21 mouse cellular contexts compared by ENCODE assay signal in the genomic region with DNA sequence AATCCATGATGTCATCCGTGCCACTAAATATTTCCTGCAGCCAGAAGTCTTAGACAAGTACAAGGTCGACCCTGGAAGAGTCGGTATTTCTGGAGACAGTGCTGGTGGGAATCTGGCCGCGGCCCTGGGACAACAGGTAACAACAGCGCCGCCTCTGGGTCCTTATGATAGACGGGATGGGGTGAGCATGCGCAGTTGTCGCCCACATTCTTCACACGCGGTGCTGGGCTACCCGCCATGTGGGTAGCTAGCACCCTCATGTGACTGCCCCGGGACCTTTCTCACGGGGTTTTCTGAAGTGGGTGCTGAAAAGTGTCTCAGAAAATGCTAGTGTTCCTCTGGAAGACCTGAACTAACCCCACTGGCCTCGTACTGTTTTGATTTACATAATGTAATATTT. TPM values are rescaled to one million over a fixed set of nuclear protein-coding genes. Genes with fewer than 3 reads are reported as not detected.
DNase-seq lines count a peak whose midpoint lies in the region; ATAC-seq and TF ChIP-seq lines count a peak whose summit lies in the region.
"Had no signal": no experiment of that assay in that cellular context is flagged by ENCODE, and none has a peak within 500 bp of the region (broad histone marks: within the 10 kb centered on the region; RNA-seq: fewer than 3 reads in every experiment).

No protein-coding gene starts in this region.

- TF ChIP-seq CTCF in testis, adult 2 months (IDR thresholded peaks at IDR 0.05; ENCODE audit: control insufficient read depth, insufficient read depth, insufficient replicate concordance, low read depth, low read length): peak; percentile 7; the same call in 1 of the 2 replicates
- no peak for TF ChIP-seq CTCF in lung, postnatal 0 days (IDR thresholded peaks at IDR 0.05)

- DNase-seq in heart, adult 11 months: peak; percentile 98
- peak; percentile 37 for DNase-seq in adrenal gland, postnatal 10 days
- DNase-seq in heart, embryonic 10.5 days (ENCODE audit: low spot score): peak; percentile 77
- no peak for DNase-seq in lung, postnatal 0 days (ENCODE audit: low spot score)
- no peak for DNase-seq in gastrocnemius, postnatal 4 days (ENCODE audit: low spot score in 2 of 2)
- no peak for DNase-seq in frontal cortex, postnatal 14 days (ENCODE audit: low spot score in 2 of 2)
- DNase-seq: cerebellum, adult 8-10 months; gastrocnemius, postnatal 36 days; kidney, adult 18-20 months; kidney, postnatal 10 days; liver; lung, postnatal 10 days; thymus, postnatal 14 days had no signal

- no peak overlapping the region for H3K27ac ChIP-seq in heart, embryonic 12.5 days (ENCODE audit: poor library complexity, severe bottlenecking)
- H3K27ac ChIP-seq in heart, embryonic 10.5 days: no peak overlapping the region
- H3K27ac ChIP-seq in testis, adult 2 months (ENCODE audit: control insufficient read depth, insufficient read depth, low read depth, low read length): no peak overlapping the region
- no peak overlapping the region for H3K27ac ChIP-seq in lung, postnatal 0 days (ENCODE audit: low read length)
- H3K27ac ChIP-seq: forebrain, embryonic 12.5 days; midbrain, embryonic 15.5 days; stomach, embryonic 15.5 days had no signal

- ATAC-seq in heart, embryonic 12.5 days (ENCODE audit: insufficient number of reproducible peaks, low FRiP score): no peak
- no peak for ATAC-seq in lung, postnatal 0 days
- ATAC-seq: CD4-positive, CD25-positive, alpha-beta regulatory T cell, adult 4 months; midbrain, embryonic 15.5 days had no signal

- no peaks in the 10 kb centered on the region for H3K9me3 ChIP-seq in heart, embryonic 12.5 days (replicated peaks)
- H3K9me3 ChIP-seq in heart, embryonic 10.5 days: no peaks in the 10 kb centered on the region
- H3K9me3 ChIP-seq in lung, postnatal 0 days (ENCODE audit: low read length): no peaks in the 10 kb centered on the region
- H3K9me3 ChIP-seq: forebrain, embryonic 12.5 days; megakaryocyte, embryonic 14.5 days; midbrain, embryonic 15.5 days; stomach, embryonic 15.5 days had no signal

- H3K4me1 ChIP-seq in heart, embryonic 12.5 days (replicated peaks): peaks cover 2% of the 10 kb centered on the region; the same call in 1 of the 2 replicates
- no peaks in the 10 kb centered on the region for H3K4me1 ChIP-seq in heart, embryonic 10.5 days
- peaks cover 3% of the 10 kb centered on the region for H3K4me1 ChIP-seq in testis, adult 2 months (ENCODE audit: control insufficient read depth, insufficient read depth, low read length)
- H3K4me1 ChIP-seq in lung, postnatal 0 days (ENCODE audit: insufficient read depth, low read depth, low read length): no peaks in the 10 kb centered on the region
- H3K4me1 ChIP-seq: forebrain, embryonic 12.5 days; midbrain, embryonic 15.5 days; stomach, embryonic 15.5 days had no signal

- WGBS in heart, embryonic 12.5 days: 80% methylated on average over 16 of the region's 16 CpGs
- WGBS in heart, embryonic 10.5 days: 86% methylated on average over 16 of the region's 16 CpGs
- WGBS in lung, postnatal 0 days: 82% methylated on average over 16 of the region's 16 CpGs

- no peak overlapping the region for H3K4me3 ChIP-seq in heart, embryonic 12.5 days
- no peak overlapping the region for H3K4me3 ChIP-seq in heart, embryonic 10.5 days
- H3K4me3 ChIP-seq in testis, adult 2 months (ENCODE audit: control insufficient read depth, low read depth, low read length): no peak overlapping the region
- H3K4me3 ChIP-seq in lung, postnatal 0 days (ENCODE audit: low read depth, low read length): no peak overlapping the region
- H3K4me3 ChIP-seq: forebrain, embryonic 12.5 days; megakaryocyte, embryonic 14.5 days; midbrain, embryonic 15.5 days; myocyte; stomach, embryonic 15.5 days had no signal

- no peak for TF ChIP-seq POLR2A in testis, adult 2 months (IDR thresholded peaks at IDR 0.05; ENCODE audit: control insufficient read depth, low read depth, low read length)

- no peaks in the 10 kb centered on the region for H3K27me3 ChIP-seq in heart, embryonic 12.5 days (replicated peaks)
- H3K27me3 ChIP-seq in heart, embryonic 10.5 days (ENCODE audit: insufficient read depth, poor library complexity, severe bottlenecking): no peaks in the 10 kb centered on the region
- no peaks in the 10 kb centered on the region for H3K27me3 ChIP-seq in testis, adult 2 months (ENCODE audit: control insufficient read depth, insufficient read depth, low read length)
- H3K27me3 ChIP-seq in lung, postnatal 0 days (replicated peaks; ENCODE audit: insufficient read depth, low read length): no peaks in the 10 kb centered on the region
- H3K27me3 ChIP-seq: forebrain, embryonic 12.5 days; midbrain, embryonic 15.5 days; stomach, embryonic 15.5 days had no signal

- H3K36me3 ChIP-seq in heart, embryonic 12.5 days: peaks cover 13% of the 10 kb centered on the region
- H3K36me3 ChIP-seq in heart, embryonic 10.5 days: peaks cover 17% of the 10 kb centered on the region; the same call in 1 of the 2 replicates
- H3K36me3 ChIP-seq in testis, adult 2 months (ENCODE audit: control insufficient read depth, insufficient read depth, low read length): no peaks in the 10 kb centered on the region
- peaks cover 11% of the 10 kb centered on the region; the same call in 1 of the 2 replicates for H3K36me3 ChIP-seq in lung, postnatal 0 days (ENCODE audit: insufficient read depth, low read length)
- H3K36me3 ChIP-seq: forebrain, embryonic 12.5 days; stomach, embryonic 15.5 days had no signal

- H3K4me2 ChIP-seq in heart, embryonic 12.5 days: no peak overlapping the region
- no peak overlapping the region for H3K4me2 ChIP-seq in lung, postnatal 0 days (replicated peaks; ENCODE audit: low read depth, low read length)
- H3K4me2 ChIP-seq: forebrain, embryonic 12.5 days; midbrain, embryonic 15.5 days; stomach, embryonic 15.5 days had no signal

- no peak overlapping the region for H3K9ac ChIP-seq in heart, embryonic 12.5 days
- no peak overlapping the region for H3K9ac ChIP-seq in lung, postnatal 0 days (replicated peaks; ENCODE audit: low read depth)
- H3K9ac ChIP-seq: forebrain, embryonic 12.5 days; midbrain, embryonic 15.5 days; stomach, embryonic 15.5 days had no signal

- no peak for TF ChIP-seq EP300 in lung, postnatal 0 days (IDR thresholded peaks at IDR 0.05)

RNA-seq across cellular contexts. Expression of a gene that starts 56.8 kb away (rescaled TPM):
- 12.3 and 13.3 TPM in 2 replicates for polyA plus RNA-seq in heart, embryonic 12.5 days (2016; fragmentation: Nextera tagmentation; extraction: Ambion mirVana)
- total RNA-seq in adrenal gland, postnatal 10 days (2021): 10 to 100 TPM; 65.9 to 80.9 TPM
- 6.9 and 9.9 TPM in 2 replicates for polyA plus RNA-seq in heart, embryonic 10.5 days (2016; fragmentation: Nextera tagmentation; extraction: Ambion mirVana)
- 1.3 and 2.4 TPM in 2 replicates for polyA plus RNA-seq in testis, adult 2 months (2012; rRNA removed)
- 52.2 and 55.6 TPM in 2 replicates for polyA plus RNA-seq in lung, postnatal 0 days (2015; fragmentation: Nextera tagmentation; extraction: Ambion mirVana)
- total RNA-seq in gastrocnemius, postnatal 4 days (2021): 10 to 100 TPM; 10.1 to 11.0 TPM

Comparison
In these comparisons a context has a peak if more than half of its experiments do, and no peak if none do; other contexts are left out.
1. DNase-seq: peak in heart, adult 11 months (single experiment), adrenal gland, postnatal 10 days (single experiment) and heart, embryonic 10.5 days (single experiment); none in lung, postnatal 0 days (single experiment), gastrocnemius, postnatal 4 days (0 of 2) and frontal cortex, postnatal 14 days (0 of 2).